Mouse (Mus musculus) right cerebral cortex, postnatal 25 days (tissue): Measurements from ENCODE around the gene Lypd5.

ENCODE experiments used
- DNase-seq: peaks from one replicate; pipeline ENCODE4 v3.0.0; 2022

The Lypd5 gene

GRCm38 (mm10) chr7:24361001-24361400 is 12.0 kb downstream of the Lypd5 start:
- DNase-seq = no peak

GRCm38 (mm10) chr7:24363228-24363627 is 14.2 kb downstream of the Lypd5 start:
- DNase-seq = peak; percentile 36

GRCm38 (mm10) chr7:24364827-24365226 is 15.8 kb downstream of the Lypd5 start:
- peak; percentile 77 for DNase-seq

GRCm38 (mm10) chr7:24365258-24366014 is 16.4 kb downstream of the Lypd5 start:
- DNase-seq = no peak

- DNase-seq = no peak
Measured at GRCm38 (mm10) chr7:24366716-24367632, 18.0 kb downstream of the Lypd5 start.

GRCm38 (mm10) chr7:24368226-24368625 is 19.2 kb downstream of the Lypd5 start:
- DNase-seq = no peak

- DNase-seq = no peak
Measured at GRCm38 (mm10) chr7:24368946-24369345, 19.9 kb downstream of the Lypd5 start.

- no peak for DNase-seq
Measured at GRCm38 (mm10) chr7:24369731-24370541, 20.9 kb downstream of the Lypd5 start, which contains the start of gene Kcnn4. Kcnn4 (plus strand) TSS chr7:24370263.

- DNase-seq = no peak
Measured at GRCm38 (mm10) chr7:24371012-24371808, 22.2 kb downstream of the Lypd5 start.

- no peak for DNase-seq
Measured at GRCm38 (mm10) chr7:24371809-24372145, 22.8 kb downstream of the Lypd5 start.

- no peak for DNase-seq
Measured at GRCm38 (mm10) chr7:24372300-24372699, 23.3 kb downstream of the Lypd5 start.

GRCm38 (mm10) chr7:24372786-24373185 is 23.8 kb downstream of the Lypd5 start:
- no peak for DNase-seq

- peak; percentile 28 for DNase-seq
Measured at GRCm38 (mm10) chr7:24373538-24374379, 24.8 kb downstream of the Lypd5 start.

GRCm38 (mm10) chr7:24376456-24376855 is 27.5 kb downstream of the Lypd5 start:
- DNase-seq = no peak

- no peak for DNase-seq
Measured at GRCm38 (mm10) chr7:24377091-24377865, 28.3 kb downstream of the Lypd5 start.

GRCm38 (mm10) chr7:24378049-24378701 is 29.2 kb downstream of the Lypd5 start:
- DNase-seq = no peak

- DNase-seq = no peak
Measured at GRCm38 (mm10) chr7:24379934-24380333, 30.9 kb downstream of the Lypd5 start.

- no peak for DNase-seq
Measured at GRCm38 (mm10) chr7:24380370-24380769, 31.4 kb downstream of the Lypd5 start.

- no peak for DNase-seq
Measured at GRCm38 (mm10) chr7:24382730-24383372, 33.9 kb downstream of the Lypd5 start.
